Mouse (Mus musculus) 3T3-L1 (cell line): ENCODE measurements at regions not wholly inside any gene's neighbourhood (a gene's known extent, or its start where the extent isn't known, plus 50 kb on each side); places are given as distances from the start of the nearest gene placed in this dataset.

Source experiments
- DNase-seq: peaks from one replicate; pipeline ENCODE4 v3.0.0-alpha.2; 2015; ENCODE audit warnings: low read depth, low spot score

DNA sequence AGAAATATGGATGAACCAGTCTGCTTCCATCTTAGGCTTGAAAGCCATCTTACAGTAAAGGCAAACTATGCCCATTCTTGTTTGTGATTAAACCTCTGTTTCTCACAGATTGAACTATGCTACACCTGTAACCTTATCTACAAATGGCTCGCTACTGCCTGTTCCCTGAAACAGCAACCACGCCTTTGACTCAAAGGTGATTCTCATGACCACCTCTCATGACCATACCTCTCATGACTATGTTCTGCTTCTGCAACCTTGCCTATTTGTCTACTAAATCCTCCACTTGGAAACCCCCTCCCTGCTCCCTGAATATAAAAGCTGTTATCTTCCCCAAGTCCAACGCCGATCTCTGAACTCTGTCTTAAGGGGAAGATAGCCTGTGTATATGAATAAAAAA is 296.7 kb upstream of the Adgrl2 start:
- DNase-seq: no peak

DNA sequence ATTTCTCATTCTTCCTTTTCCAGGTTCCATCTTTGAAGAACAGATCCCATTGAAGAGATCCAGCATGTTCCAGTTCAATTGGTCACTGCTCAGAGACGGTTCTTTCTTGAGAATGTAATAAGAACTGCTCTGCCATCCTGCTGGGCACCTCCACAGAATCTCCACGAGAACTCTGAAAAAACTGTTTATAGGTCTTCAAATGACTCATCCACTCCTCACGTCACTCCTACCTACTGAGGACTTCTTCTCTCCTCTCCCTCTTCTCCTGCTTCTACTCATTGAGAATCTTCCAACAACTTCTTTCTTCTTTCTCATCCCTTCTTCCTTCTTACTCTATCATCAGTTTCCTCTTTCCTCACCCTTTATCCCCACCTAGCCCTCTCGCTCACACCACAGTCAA is 294.6 kb upstream of the Adgrl2 start:
- DNase-seq: no peak

DNA sequence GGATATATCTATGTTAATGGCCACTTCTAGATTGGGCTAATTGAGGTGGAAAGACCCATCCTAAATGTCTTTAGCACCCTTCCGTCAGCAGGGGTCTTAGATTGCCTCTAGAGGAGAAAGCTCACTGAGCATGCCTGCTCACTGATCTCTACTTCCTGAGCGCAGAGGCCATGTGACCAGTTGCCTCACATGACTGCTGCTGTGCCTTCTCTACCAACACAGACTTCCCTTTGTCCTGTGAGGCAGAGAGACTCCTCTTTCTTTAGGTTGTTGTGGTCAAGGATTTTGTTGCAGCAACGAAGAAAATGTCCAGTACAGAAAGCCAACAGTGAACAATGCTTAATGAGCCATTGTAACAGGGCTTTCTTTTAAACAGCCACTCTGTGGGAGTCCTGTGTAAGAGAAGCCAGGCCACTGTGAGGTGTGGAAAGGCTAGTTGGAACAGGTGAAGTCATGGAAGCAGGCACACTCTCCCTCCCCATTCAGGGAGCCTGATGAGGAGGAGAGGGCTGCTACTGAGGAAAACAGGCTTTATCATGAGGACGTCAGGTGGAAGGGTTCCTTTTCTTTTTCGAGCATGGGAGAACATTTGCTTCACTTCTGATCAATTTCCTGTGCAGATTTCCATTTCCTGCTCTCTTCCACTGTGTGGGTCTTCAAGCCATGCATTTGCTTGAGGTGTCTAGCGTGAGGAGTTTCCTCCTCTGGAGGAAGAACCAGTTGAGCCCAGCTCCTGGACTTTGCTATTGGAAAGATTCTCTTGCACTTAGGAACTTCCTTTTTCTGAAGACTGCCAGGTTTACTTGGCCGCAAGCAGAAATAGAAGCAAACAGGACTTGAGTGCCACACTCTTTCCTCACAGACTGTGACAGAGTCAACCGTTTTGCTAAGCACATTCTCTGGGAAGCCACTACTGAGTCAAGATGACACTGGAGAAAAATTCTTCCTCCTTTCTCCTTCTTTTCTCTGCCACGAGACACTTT is 290.7 kb upstream of the Adgrl2 start:
- DNase-seq: no peak

DNA sequence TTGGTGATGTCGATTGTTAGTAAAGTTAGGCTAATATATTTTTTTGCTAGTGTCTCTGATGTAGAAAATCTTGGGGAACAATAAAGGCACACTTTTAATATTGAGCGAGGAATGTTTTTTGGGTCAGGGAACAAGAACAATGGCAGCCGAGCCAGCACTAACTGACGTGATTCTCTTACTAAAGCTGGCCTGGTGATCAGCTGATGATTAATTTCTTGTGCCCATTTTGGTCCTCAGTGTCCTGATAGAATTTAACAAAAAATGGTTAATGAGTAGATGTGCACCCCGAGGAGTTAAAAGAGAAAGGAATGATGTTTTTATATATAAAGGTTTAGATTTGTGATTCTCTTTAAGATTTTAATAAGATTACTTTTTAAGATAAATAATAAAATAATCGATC is 289.0 kb upstream of the Adgrl2 start:
- no peak for DNase-seq

DNA sequence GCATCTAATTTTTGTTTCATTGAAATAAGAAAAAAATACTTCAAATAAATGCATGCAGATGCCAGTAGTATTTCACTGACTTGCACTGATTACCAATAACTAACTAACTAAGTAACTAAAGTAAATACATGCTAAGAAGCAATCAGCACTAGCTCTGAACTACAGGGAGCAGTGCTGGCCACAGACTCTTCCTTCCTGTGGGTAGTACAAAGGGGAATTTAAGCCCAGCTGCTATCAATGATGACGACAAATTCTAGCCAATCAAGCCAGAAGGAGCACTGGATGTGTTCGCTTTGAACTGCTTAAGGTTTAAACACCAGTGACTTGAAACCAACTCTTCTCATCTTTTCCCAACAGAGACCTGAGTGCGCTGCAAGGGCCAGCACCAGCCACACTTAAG is 287.5 kb upstream of the Adgrl2 start:
- DNase-seq: no peak

DNA sequence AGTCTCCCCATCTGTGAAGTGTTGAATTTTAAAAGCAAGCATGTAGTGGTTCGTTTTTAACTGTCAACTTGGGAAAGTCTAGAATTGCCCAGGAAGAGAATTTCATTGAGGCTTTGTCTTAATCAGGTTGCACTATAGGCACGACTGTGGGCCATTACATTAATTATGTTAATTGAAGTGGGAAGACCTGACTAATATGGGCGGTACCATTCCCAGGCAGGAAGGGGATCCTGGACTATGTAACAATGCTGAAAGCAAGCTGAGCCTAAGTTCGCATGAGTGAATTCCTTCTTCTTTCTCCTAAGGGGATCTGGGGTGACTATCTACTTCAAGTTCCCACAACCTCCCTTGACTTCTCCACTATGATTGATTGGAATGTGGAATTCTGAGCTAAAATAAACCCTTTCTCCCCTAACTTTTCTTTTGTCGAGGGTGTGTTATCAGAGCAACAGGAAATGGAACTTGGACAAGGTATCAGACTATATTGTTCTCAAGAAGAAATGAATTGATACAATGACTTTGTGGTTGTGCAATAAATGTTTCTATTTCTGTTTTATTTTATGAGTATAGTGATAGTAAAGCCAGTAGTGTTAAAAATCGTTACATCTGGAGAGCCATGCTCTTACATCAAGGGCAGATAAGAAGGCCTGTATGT is 285.2 kb upstream of the Adgrl2 start:
- DNase-seq: no peak

DNA sequence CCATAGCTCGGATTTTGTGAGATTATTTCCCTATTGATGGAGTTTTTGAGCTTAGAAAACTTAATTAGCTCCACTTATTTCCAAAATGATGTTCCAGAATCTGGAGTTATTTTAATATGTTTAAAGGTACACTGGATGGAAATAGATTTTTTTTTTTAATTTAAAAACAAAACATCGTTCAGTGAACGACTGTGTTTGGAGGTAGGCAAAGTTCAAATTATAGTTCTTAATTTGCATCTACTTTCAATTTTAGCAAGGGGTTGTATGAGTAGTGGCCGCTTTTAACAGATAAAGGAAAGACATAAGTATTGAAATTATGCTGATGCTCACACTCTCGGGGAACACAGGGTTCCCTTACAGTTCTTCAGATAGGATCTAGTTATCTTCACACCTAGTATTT is 284.6 kb upstream of the Adgrl2 start:
- no peak for DNase-seq

DNA sequence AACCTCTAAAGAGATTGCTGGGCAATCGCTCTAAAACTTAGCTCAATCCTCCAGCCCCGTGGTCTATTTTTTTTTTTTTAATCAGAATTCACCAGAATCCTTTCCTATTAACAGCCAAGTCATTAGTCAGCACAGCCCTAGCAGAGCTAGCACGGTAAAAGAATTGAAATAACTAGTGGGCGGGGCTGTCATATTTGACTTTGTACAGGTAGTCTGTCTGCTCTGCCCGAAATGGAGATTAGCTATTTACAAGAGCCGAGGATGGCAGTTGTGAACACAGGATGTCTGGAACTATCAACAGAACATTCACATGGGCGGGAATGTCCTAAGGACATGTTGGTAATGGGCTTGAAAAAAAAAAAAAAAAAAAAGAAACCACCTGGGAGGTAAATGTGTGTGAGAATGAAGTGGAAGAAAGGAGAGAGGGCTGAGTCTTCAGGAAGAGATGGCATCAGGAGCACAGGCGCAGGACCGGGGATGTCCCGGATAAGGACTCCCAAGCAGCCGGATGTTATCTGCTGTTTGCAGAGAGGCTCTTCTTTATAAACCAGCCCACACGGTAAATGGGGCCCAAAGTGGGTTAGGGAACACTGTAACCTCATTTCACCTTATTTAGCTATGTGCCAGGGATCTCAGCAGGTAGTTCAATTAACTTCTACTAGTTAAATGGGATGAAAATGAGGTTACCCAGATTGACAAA is 283.8 kb upstream of the Adgrl2 start:
- DNase-seq: no peak

DNA sequence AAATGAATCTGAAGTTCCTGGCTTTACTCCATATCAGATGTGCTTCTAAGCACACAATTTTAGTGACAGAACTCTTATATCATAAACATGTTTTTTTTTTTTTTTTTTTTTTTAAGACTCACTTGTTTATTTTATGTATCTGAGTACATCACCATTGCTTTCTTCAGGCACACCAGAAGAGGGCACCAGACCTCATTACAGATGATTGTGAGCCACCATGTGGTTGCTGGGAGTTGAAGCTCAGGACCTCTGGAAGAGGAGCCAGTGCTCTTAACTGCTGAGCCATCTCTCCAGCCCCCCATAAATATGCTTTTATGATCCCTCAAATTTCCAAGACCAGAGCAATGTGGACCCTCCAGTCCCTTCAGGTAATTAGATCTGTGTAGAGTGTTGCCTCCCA is 280.1 kb upstream of the Adgrl2 start:
- DNase-seq: no peak

DNA sequence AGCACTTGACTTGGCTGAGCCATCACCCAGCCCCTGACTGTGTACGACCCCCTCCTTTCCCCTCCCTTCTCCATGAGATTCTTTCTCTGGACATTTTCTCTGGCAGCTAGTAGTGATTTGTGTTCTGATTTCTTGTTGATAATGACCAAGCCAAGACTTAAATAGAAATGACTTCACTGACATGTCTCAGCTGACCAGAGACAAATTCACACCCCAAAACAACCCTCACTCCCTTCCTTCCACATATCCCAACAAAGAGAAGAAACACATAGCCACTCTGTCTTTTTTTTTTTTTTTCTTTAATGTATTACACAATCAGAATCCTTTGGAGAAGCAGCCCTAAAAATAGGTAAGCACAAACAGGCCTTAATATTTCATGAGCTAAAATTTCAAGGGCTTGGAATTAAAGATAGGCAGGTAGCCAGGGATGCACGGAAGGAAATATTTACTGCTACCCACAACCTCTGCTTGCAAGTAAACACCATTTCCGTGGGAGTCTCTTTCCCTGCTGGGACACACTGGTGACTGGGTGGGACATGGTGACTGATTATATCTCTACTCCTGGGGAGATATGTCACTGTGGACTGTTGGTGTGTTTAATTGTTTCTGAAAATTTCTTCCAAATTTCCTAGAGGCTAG is 272.1 kb upstream of the Adgrl2 start:
- no peak for DNase-seq

DNA sequence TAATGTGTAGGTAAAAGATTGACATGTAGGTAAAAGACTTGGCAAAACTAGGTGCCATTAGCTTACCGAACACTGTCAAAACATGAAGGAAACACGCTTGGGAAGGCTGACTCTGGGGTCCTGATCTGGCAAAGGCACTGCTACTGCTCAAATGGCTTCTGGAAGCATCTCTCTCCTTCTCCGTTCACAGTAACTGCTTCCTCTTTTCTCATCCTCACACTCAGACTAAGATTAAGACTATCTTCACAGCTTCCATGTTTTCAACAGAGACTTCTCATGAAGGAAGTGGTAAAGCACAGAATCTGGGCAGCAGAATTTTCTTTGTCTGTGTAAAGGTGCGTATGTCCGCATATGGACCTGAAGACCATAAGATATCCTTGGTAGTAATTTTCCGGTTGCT is 271.4 kb upstream of the Adgrl2 start:
- no peak for DNase-seq

DNA sequence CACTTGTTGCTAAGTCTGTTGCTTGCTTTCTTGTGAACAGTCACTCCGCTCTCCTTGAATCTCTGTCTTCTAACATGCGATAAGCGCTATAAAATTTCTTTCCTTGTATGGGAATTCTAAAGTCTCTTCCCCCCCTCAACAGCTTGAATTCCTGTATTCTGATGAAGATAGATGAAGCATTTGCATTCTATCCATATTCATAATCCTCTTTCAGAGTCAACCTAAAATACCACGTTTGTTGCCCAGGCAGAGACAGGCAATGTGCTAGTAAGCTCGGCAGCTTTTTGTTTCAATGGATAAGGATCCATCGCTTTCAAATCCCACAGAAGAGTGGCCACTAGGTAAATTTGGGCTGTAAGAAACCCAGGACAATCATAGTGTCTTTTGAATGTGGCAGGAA is 268.5 kb upstream of the Adgrl2 start:
- DNase-seq: no peak

DNA sequence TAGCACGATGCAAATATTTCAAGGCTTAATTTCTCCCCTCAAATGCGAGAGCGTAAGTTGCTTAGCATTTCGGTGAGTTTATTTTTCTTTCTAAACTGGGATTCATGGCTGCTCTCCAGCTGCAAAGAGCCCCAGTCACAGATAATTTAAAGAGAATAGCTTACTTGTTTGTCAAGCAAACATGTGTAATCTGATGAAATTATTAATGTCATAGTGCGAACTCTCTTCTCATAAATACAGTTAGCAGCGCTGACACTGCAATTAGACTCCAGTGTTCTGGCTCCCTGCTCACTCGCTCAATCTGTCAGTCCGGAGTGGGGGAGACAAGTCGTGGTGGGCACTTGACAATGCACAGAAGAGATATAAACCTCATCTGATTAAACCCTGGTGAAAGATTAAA is 266.5 kb upstream of the Adgrl2 start:
- no peak for DNase-seq

DNA sequence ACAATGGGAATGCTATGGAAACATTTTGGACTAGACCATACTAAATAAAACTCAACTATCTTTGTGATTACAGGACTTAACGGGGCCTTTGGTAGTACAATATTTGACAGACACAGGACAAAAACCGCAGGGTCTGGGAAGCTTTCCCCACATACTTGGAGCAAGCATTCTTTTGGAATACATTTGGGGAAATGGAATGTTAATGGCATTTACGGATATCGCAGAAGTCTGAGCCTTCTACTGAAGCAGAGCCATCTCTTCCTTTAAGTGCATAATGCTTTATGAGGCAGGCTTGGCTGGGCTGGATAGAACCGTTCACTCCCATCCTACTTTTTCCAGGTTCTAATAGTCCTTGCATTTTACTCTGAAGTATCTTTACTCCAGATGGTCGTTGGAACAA is 262.7 kb upstream of the Adgrl2 start:
- no peak for DNase-seq

DNA sequence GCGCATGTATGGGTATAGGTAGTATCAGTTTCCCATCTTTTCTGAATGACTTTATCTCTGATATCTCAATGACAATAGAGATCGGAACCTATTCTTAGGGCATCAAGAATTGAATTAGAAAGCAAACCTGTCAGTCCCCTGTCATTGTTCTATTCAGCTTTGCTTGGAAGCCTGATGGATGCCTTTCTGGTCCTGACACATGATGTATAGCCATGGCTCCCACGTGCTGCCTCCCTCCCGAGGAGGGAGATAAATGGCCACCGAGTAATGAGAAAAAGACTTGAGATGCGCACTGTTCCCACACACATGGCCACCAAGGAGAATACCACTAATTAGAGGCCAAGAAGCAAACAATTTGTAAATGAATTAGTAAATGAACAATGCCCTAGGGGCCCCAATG is 261.8 kb upstream of the Adgrl2 start:
- DNase-seq: no peak

DNA sequence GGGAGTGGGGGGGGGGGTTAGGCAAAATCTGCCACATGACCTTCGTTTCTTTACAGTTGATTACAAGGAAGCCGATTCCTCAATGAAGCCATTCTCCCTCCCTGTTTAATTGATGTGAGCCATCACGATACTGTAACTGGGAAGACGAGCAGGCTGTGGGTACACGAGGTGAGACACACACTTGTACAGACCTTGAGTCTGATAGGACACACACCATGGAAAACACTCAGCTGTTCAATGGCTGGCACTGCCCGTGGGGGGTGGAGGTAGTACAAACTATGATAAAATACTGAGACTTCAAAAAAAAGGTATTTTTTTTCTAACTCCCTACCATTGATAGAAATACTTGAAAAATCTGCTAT is 257.3 kb upstream of the Adgrl2 start:
- DNase-seq: no peak

DNA sequence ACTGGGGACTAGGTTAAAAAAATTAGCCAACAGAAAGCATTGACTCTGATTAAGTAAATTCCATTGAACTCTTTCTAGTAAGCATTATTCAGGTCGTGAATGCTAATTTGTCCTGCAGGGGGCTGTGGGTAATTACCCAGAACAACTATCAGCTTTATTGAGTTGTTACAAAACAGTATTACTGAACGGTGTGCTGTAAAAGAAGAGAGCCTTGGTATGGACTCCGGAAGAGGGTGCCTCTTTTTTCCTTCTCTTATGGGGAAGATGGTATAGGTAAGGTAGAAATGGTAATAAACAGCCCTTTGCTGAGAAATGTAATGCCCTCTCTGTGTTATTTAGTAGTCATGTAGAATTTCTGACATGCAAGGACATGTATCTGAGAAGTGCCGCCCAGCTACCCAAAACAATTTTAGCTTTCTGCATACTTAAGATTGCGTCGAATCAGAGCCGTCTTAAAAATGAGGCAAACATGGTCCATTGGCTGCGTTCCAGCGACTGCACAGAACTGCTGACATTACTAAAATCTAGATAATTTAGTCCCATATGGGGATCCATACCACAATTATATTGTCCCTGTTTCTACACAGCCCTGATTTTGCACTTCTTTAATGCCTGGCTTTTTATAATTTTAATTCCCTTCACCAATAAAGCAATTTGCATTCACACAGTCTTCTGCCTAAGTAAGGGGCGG is 256.7 kb upstream of the Adgrl2 start:
- no peak for DNase-seq

DNA sequence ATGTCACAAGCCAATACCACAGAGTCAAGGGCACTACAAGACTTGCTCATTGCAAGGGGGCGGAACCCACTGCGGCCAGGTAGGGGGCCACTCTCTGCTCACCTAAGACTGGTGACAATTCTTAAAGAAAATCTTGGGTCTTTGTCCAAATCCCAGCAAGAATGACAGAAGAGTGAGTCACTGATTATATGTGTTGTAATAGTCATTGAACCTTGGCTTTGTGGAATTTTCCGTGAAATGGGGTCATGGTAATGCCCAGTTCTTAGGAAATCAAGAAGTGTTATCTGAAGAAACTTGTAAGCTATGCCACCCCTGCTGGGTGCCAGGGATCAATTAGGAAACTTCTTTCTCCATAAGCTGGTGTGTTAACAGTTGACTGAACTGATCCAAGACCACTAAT is 249.3 kb upstream of the Adgrl2 start:
- peak; percentile 7 for DNase-seq

DNA sequence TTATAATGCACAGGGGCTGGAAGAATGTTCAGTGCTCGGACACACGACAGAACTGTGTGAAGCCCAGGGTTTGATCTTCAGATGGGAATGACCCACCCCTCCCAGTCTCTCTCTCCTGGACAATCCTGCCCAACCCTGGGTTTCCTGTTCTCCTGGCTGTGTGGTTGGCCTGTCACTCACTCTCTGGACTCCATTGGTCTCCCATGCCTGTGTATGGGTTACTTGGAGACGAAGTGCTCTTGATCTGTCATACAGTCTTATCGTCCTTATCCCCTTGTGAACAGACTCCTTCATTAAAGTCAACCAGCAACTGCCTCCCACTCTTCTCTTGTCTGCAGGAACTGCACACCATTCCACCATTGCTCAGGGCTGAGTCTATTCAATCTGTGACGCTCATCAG is 247.7 kb upstream of the Adgrl2 start:
- no peak for DNase-seq

DNA sequence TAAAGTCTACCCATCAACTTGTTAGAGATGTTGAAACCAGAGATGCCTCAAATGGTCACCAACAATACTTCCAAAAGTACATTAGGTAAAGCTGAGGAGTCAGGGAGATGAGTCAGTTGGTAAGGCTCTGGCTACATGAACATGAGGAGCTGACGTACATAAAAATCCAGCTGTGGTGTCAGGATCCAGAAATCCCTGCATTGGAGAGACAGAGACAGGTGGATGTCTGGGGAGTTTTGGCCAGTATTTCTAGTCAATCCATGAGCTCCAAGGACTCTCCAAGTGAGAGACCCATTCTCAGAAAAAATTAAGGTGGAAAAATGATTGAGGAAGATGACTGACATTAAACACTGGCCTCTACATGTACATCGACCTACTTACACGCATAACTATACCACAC is 244.8 kb upstream of the Adgrl2 start:
- peak; percentile 12 for DNase-seq

DNA sequence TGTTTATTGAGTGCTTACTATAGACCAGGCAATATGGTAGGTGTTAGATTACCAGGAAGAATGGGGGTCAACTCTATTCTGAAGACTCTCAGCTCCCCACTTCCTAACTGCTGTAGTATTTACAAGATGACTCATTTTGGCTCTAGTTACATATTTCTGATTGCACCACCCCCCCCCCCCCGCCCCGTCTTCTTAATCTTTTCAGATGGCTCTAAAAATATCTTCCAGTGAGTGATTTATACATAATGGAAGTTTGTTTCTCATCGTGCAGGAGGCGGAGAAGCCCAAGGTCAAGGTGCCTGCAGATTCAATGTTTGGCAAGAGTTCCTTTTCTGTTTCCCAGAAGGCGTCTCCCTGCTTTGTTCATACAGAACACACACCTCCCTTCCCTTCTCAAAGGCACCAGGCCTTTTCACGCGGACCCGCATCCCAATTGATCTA is 243.4 kb upstream of the Adgrl2 start:
- peak; percentile 20 for DNase-seq
